Mouse (Mus musculus) limb, embryonic 12.5 days (tissue): ENCODE data around the gene Anln. TPM values are rescaled to one million over a fixed set of nuclear protein-coding genes. Genes with fewer than 3 reads are reported as not detected.

ENCODE experiments used
- ATAC-seq: fragments of 200-750 bp; cut with Nextera tagmentation; 2 replicates; pipeline ENCODE4 v1.8.0; 2017; ENCODE audit warnings: low read depth, moderate TSS enrichment; ENCODE audit not compliant: insufficient number of reproducible peaks, insufficient read depth, low FRiP score, low TSS enrichment
- H3K27ac ChIP-seq: fragments of 300-500 bp; sonication (generic); 2 replicates; pipeline ENCODE4 v1.5.1; 2016; ENCODE audit warnings: mild to moderate bottlenecking, moderate library complexity
- H3K27me3 ChIP-seq: fragments of 300-500 bp; sonication (generic); 2 replicates; pipeline ENCODE4 v1.6.1; 2016; ENCODE audit warnings: mild to moderate bottlenecking, moderate library complexity
- H3K36me3 ChIP-seq: fragments of 300-500 bp; sonication (generic); 2 replicates; pipeline ENCODE4 v1.6.1; 2016; ENCODE audit warnings: mild to moderate bottlenecking, moderate library complexity
- H3K4me1 ChIP-seq: fragments of 300-500 bp; sonication (generic); replicated peaks from 2 replicates; pipeline ENCODE4 v1.6.1; 2016
- H3K4me2 ChIP-seq: fragments of 300-500 bp; sonication (generic); 2 replicates; pipeline ENCODE4 v1.6.1; 2016; ENCODE audit warnings: mild to moderate bottlenecking, moderate library complexity
- H3K4me3 ChIP-seq: fragments of 300-500 bp; sonication (generic); replicated peaks from 2 replicates; pipeline ENCODE4 v1.5.1; 2016; ENCODE audit warnings: mild to moderate bottlenecking
- H3K9ac ChIP-seq: fragments of 300-500 bp; sonication (generic); replicated peaks from 2 replicates; pipeline ENCODE4 v1.6.1; 2016; ENCODE audit warnings: mild to moderate bottlenecking, moderate library complexity
- H3K9me3 ChIP-seq: fragments of 300-500 bp; sonication (generic); 2 replicates; pipeline ENCODE4 v1.6.1; 2016; ENCODE audit warnings: mild to moderate bottlenecking, moderate library complexity
- WGBS: fragments of 180-500 bp; shearing (Covaris S2); methylation state at CpG from one replicate; pipeline ENCODE4 v1.1.7; 2016; 5-methylcytosine and 5-hydroxymethylcytosine counted together
- polyA plus RNA-seq: library from polyadenylated mRNA; unstranded; fragments of >200 nt; fragmentation: Nextera tagmentation; extraction: Ambion mirVana; gene quantifications from 2 replicates; pipeline ENCODE4 v1.2.1, GENCODE M21; 2016

Gene Anln
- polyA plus RNA-seq, 1 experiment from 2014 or later: 48.3 TPM

GRCm38 (mm10) chr9:22360916-22361315 lies 28.1 kb downstream of the Anln start:
- no peaks in the 10 kb centered on the region for H3K4me1 ChIP-seq
- H3K4me3 ChIP-seq: no peak overlapping the region
- no peak overlapping the region for H3K9ac ChIP-seq
- ATAC-seq: no peak
- peaks cover 90% of the 10 kb centered on the region for H3K36me3 ChIP-seq
- H3K9me3 ChIP-seq: no peaks in the 10 kb centered on the region
- no peak overlapping the region for H3K4me2 ChIP-seq
- 92% methylated on average over 6 of the region's 6 CpGs for WGBS
- no peaks in the 10 kb centered on the region for H3K27me3 ChIP-seq
- no peak overlapping the region for H3K27ac ChIP-seq

GRCm38 (mm10) chr9:22355919-22356318 lies 33.1 kb downstream of the Anln start:
- Histone ChIP-seq H3K9me3 (no peaks in the 10 kb centered on the region), H3K4me1 (no peaks in the 10 kb centered on the region), H3K27ac (no peak overlapping the region), H3K4me2 (no peak overlapping the region), H3K9ac (no peak overlapping the region), H3K36me3 (peaks cover 81% of the 10 kb centered on the region), H3K4me3 (no peak overlapping the region), H3K27me3 (no peaks in the 10 kb centered on the region)
- ATAC-seq: no peak
- 91% methylated on average over 3 of the region's 3 CpGs for WGBS

DNA sequence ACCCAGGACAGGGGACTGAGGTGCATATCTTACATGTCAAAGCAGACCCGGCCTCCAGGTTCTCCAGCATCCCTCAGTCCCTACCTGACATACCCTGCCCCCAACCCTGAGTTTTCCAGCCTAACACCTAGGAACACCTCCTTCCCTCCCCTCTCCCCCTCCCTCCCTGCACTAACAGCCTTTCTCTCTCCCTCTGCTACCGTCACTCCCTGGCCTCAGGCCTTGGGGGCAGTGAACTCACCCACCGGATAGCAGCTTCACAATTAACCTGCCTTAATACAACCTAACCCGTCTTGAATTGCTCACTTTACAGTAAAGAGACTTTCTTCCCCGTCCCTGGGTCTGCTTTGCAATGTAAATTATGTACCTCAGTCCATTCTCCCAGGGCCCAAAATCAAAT lies 35.1 kb downstream of the Anln start:
- Histone ChIP-seq H3K4me1 (no peaks in the 10 kb centered on the region), H3K27me3 (no peaks in the 10 kb centered on the region), H3K36me3 (peaks cover 73% of the 10 kb centered on the region), H3K9ac (no peak overlapping the region), H3K27ac (no peak overlapping the region), H3K9me3 (no peaks in the 10 kb centered on the region), H3K4me2 (no peak overlapping the region), H3K4me3 (no peak overlapping the region)
- ATAC-seq: no peak
- 77% methylated on average over 5 of the region's 5 CpGs for WGBS

GRCm38 (mm10) chr9:22353465-22353864 lies 35.5 kb downstream of the Anln start:
- ATAC-seq: no peak
- H3K27ac ChIP-seq: no peak overlapping the region
- H3K9me3 ChIP-seq: no peaks in the 10 kb centered on the region
- no peak overlapping the region for H3K9ac ChIP-seq
- H3K4me1 ChIP-seq: no peaks in the 10 kb centered on the region
- no peaks in the 10 kb centered on the region for H3K27me3 ChIP-seq
- no peak overlapping the region for H3K4me2 ChIP-seq
- WGBS: 99% methylated on average over 5 of the region's 5 CpGs
- peaks cover 71% of the 10 kb centered on the region for H3K36me3 ChIP-seq
- no peak overlapping the region for H3K4me3 ChIP-seq

DNA sequence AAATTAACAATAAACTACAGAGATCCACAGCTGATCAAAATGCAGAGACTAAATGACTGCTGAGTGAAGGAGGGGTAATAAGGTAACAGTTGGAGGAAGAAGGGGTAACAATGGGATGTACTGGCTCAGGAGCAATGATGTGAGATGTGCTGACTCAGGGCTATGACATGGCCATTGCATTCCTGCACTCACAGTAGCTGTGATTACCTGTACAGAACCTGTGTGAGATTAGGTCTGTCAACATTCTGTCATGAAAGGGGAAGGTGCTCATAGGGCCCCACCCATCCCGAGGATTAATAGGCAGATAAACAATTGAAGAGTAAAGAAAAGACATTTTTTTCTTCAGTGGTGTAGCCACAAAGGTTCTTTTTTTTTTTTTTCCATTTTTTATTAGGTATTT lies 48.7 kb downstream of the Anln start:
- peaks cover 84% of the 10 kb centered on the region for H3K36me3 ChIP-seq
- no peak overlapping the region for H3K4me2 ChIP-seq
- no peaks in the 10 kb centered on the region for H3K27me3 ChIP-seq
- no peak overlapping the region for H3K4me3 ChIP-seq
- no peaks in the 10 kb centered on the region for H3K4me1 ChIP-seq
- no peak overlapping the region for H3K27ac ChIP-seq
- H3K9ac ChIP-seq: no peak overlapping the region
- no peak for ATAC-seq
- 96% methylated on average over 1 of the region's 1 CpGs for WGBS
- H3K9me3 ChIP-seq: no peaks in the 10 kb centered on the region

DNA sequence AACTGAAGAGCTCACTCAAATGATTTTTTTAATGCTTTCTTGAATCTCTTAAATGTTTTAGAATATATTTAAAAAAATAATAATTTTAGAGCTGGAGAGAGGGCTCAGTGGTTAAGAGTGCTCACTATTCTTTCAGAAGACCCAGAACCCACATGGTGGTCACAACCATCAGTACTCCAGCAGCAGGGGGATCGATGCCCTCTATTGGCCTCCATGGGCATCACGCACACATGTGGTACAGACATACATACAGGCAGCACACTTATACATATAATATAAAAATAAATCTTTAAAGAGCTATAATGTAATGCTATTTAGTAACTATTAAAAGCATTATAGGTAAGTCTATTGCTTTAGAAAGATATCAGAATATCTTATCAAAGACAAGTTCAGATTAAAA lies 51.8 kb downstream of the Anln start:
- H3K27me3 ChIP-seq: no peaks in the 10 kb centered on the region
- no peak overlapping the region for H3K4me2 ChIP-seq
- WGBS: 97% methylated on average over 2 of the region's 2 CpGs
- H3K36me3 ChIP-seq: peaks cover 87% of the 10 kb centered on the region
- no peaks in the 10 kb centered on the region for H3K4me1 ChIP-seq
- no peak overlapping the region for H3K9ac ChIP-seq
- no peaks in the 10 kb centered on the region for H3K9me3 ChIP-seq
- H3K4me3 ChIP-seq: no peak overlapping the region
- H3K27ac ChIP-seq: no peak overlapping the region
- ATAC-seq: no peak

DNA sequence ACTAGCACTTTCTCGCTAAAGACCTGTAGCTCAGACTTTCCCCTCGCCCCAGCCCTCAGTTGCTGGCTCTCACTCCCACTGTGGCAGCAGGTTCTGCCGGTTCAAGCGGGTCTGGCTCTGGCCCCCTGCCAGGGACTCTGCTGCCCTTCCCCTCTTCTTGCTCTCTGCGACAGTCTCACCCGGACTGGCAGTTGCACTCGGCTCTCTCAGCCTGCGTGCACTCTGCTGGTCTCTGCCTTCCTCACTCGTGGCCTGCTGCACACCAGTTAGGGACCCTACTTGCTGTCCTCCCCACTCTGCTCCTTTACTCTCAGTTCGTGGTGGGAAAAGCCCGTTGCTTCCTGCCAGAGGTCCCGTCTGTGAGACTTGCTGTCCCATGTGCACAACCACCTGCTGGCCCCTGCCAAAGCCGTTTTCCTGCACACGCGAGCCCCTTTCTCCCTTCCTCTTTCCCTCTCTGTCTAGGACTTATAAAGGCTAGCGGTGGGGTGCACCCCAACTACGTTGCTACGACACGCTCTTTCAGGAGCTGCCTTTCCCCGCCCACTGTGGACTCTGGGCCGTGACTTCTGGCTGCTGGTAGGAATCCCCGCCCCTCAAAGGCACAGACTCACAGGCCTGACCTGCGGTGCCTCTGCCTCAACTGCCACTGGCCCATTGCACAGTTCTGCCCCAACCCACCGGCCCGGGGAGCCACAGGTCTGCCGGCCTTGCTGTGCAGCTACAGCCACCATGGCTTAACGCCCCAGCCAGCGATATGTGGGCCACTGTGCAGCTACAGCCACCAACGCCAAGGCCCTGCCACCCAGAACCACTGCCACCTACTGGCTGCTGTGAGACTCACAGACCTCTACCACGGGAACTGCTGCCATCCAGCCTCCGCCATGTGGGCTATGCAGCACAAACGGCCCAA lies 61.3 kb downstream of the Anln start:
- under 1% methylated on average over 32 of the region's 32 CpGs for WGBS
- H3K27me3 ChIP-seq: no peaks in the 10 kb centered on the region
- peak overlapping the region; percentile 87 for H3K4me2 ChIP-seq
- peaks cover 14% of the 10 kb centered on the region for H3K4me1 ChIP-seq
- H3K36me3 ChIP-seq: peaks cover 18% of the 10 kb centered on the region
- H3K27ac ChIP-seq: peak overlapping the region; percentile 77; the same call in 1 of the 2 replicates
- no peaks in the 10 kb centered on the region for H3K9me3 ChIP-seq
- H3K4me3 ChIP-seq: peak overlapping the region; percentile 54
- peak overlapping the region; percentile 60 for H3K9ac ChIP-seq
- peak; percentile 91 for ATAC-seq

DNA sequence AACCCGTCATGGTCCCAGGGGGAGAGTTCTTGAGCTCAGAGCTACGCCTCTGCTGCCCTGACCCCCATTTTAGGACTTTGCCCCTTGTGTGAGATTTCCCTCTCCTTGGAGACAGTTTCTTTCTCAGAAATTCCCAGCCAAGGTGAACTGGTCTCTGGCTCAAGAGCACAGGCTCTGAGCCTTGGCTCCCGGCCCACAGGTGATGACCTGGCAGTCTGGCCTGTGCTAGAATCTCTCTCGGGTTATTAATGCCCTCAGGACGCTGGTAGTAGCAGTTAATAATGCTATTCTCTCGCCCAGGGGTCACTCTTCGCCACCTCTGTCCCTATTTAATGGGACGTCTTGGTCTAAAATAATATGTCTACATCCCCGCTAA lies 61.9 kb downstream of the Anln start:
- Histone ChIP-seq H3K27me3 (no peaks in the 10 kb centered on the region), H3K4me2 (peak overlapping the region; percentile 87), H3K4me3 (peak overlapping the region; percentile 54), H3K4me1 (peaks cover 14% of the 10 kb centered on the region), H3K9ac (peak overlapping the region; percentile 60), H3K36me3 (peaks cover 12% of the 10 kb centered on the region), H3K9me3 (no peaks in the 10 kb centered on the region), H3K27ac (peak overlapping the region; percentile 77)
- no peak for ATAC-seq
- 12% methylated on average over 9 of the region's 9 CpGs for WGBS

- Histone ChIP-seq H3K36me3 (no peaks in the 10 kb centered on the region), H3K9ac (no peak overlapping the region), H3K4me2 (no peak overlapping the region), H3K4me3 (no peak overlapping the region), H3K4me1 (peaks cover 14% of the 10 kb centered on the region), H3K27ac (no peak overlapping the region), H3K27me3 (no peaks in the 10 kb centered on the region), H3K9me3 (no peaks in the 10 kb centered on the region)
- 100% methylated on average over 1 of the region's 1 CpGs for WGBS
- no peak for ATAC-seq
Measured at GRCm38 (mm10) chr9:22324579-22324978, 64.4 kb downstream of the Anln start.

- 84% methylated on average over 8 of the region's 8 CpGs for whole genome bisulfite sequencing
- no peak for ATAC-seq
Measured at GRCm38 (mm10) chr9:22322381-22323211, 66.4 kb downstream of the Anln start.

GRCm38 (mm10) chr9:22319109-22319508 lies 69.9 kb downstream of the Anln start:
- WGBS: 91% methylated on average over 1 of the region's 1 CpGs
- no peaks in the 10 kb centered on the region for H3K27me3 ChIP-seq
- no peak overlapping the region for H3K4me2 ChIP-seq
- H3K9ac ChIP-seq: no peak overlapping the region
- no peak overlapping the region for H3K4me3 ChIP-seq
- no peak for ATAC-seq
- no peaks in the 10 kb centered on the region for H3K36me3 ChIP-seq
- no peaks in the 10 kb centered on the region for H3K4me1 ChIP-seq
- H3K27ac ChIP-seq: no peak overlapping the region
- peaks cover 13% of the 10 kb centered on the region; the same call in 1 of the 2 replicates for H3K9me3 ChIP-seq

More at GRCm38 (mm10) chr9:22322381-22323211, 66.4 kb downstream of the Anln start:
- H3K27me3 ChIP-seq: no peaks in the 10 kb centered on the region
- no peak overlapping the region for H3K9ac ChIP-seq
- peaks cover 11% of the 10 kb centered on the region for H3K4me1 ChIP-seq
- no peak overlapping the region for H3K27ac ChIP-seq
- peaks cover 5% of the 10 kb centered on the region; the same call in 1 of the 2 replicates for H3K9me3 ChIP-seq
- H3K36me3 ChIP-seq: no peaks in the 10 kb centered on the region
- no peak overlapping the region for H3K4me2 ChIP-seq
- H3K4me3 ChIP-seq: no peak overlapping the region
